Mouse (Mus musculus): ENCODE measurements around the gene Sptbn2. TPM values are rescaled to one million over a fixed set of nuclear protein-coding genes. Genes with fewer than 3 reads are reported as not detected.

Sptbn2 gene
- total and polyA plus RNA-seq, 3 experiments = 0.31 to 0.79 TPM; not detected in 1

DNA sequence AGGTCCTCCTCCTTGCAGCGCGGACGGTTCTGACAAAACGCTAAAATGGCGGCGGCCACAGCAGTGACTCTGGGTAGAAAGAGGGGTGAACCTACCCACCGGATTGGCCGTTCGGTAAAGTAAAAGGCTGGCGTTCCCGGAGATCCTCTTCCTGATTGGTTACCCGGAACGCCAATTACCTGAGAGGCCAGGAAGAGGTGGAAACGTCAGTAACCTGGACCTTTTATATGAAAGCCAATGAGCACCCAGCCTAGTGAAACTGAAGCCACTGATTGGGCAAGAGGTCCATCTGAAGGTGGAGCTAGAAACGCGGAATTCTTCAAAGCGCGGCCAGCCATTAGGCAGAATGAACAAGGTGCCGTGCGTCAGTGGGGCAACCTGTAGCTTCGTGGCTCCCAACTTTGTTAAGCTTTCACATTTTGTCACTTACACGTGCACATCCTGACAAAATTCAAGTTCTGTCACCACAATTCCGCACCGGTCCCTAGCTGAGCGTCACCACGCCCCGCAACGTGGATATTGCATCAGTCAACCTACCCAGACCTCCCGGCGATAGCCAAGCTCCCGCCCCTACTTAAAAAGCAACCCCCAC is 83.0 kb downstream of the Sptbn2 start, which contains the start of gene Rbm4 (continued):
- TF ChIP-seq ZC3H11A (IDR thresholded peaks at IDR 0.05; ENCODE audit: low read depth, low read length) (no peak), ZKSCAN1 (IDR thresholded peaks at IDR 0.05; ENCODE audit: low read depth, low read length) (no peak), TBP (IDR thresholded peaks at IDR 0.05; ENCODE audit: low read depth, low read length) (peak; percentile 91), MAX (IDR thresholded peaks at IDR 0.05; ENCODE audit: low read length) (peak; percentile 92), EP300 (IDR thresholded peaks at IDR 0.05; ENCODE audit: low read depth in 1 of 2, low read length in 2 of 2) (0 out of 4 replicates have a peak, but pooled peaks of 1 of the 2 experiments have one; percentile 19), POLR2A (IDR thresholded peaks at IDR 0.05; ENCODE audit: control insufficient read depth in 1 of 2, insufficient read depth in 1 of 2, low read depth in 1 of 2, low read length in 2 of 2, poor library complexity in 1 of 2) (peak; percentile 37 to 90; a peak in 3 of 4 replicates), MYB (IDR thresholded peaks at IDR 0.05; ENCODE audit: low read depth, low read length) (no peak), NRF1 (IDR thresholded peaks at IDR 0.05; ENCODE audit: insufficient read depth, low read depth, low read length, poor library complexity, severe bottlenecking) (no peak), ZMIZ1 (IDR thresholded peaks at IDR 0.05; ENCODE audit: low read depth, low read length) (peak; percentile 86), SIN3A (IDR thresholded peaks at IDR 0.05; ENCODE audit: low read length) (peak; percentile 68), RCOR1 (IDR thresholded peaks at IDR 0.05; ENCODE audit: low read depth, low read length) (no peak), MAFK (IDR thresholded peaks at IDR 0.05; ENCODE audit: borderline replicate concordance, low read depth, low read length) (no peak), KAT2A (conservative IDR thresholded peaks at IDR 0.05; ENCODE audit: low read depth, low read length) (peak; percentile 43), BHLHE40 (IDR thresholded peaks at IDR 0.05; ENCODE audit: borderline replicate concordance, low read depth, low read length) (no peak), POLR2AphosphoS2 (IDR thresholded peaks at IDR 0.05; ENCODE audit: low read length) (peak; percentile 95), GATA1 (IDR thresholded peaks at IDR 0.05; ENCODE audit: low read depth, low read length) (no peak), ELF1 (IDR thresholded peaks at IDR 0.05; ENCODE audit: low read depth, low read length) (peak; percentile 86), UBTF (IDR thresholded peaks at IDR 0.05; ENCODE audit: borderline replicate concordance, insufficient read depth, low read depth, low read length) (no peak), CHD1 (IDR thresholded peaks at IDR 0.05; ENCODE audit: low read depth, low read length) (no peak), CHD2 (IDR thresholded peaks at IDR 0.05; ENCODE audit: low read length) (peak; percentile 74)

DNA sequence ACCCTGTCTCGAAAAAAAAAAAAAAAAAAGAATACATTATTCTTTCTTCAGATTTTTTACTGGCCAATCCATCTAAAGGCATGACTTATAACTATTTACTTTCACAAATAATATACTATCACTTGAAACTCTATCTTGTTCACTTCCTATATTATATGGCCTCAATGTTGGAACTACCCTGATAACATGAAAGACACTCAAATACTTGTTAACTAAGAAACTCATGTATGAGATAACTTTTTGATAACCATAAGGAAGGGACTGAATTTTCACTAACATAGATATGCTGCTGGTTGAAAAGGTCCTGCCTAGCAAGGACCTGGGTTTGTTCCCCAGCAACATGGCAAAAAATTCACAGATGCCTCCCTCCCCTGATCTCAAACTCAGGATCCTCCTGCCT is 85.0 kb downstream of the Sptbn2 start:
- DNase-seq (ENCODE audit: low read depth, low spot score) = peak; percentile 49
- peaks cover 22 to 39% of the 10 kb centered on the region in 2 experiments for H3K4me1 ChIP-seq (ENCODE audit: control insufficient read depth in 1 of 2, insufficient read depth in 2 of 2, low read length in 2 of 2)
- no peak overlapping the region for H3K4me3 ChIP-seq (ENCODE audit: control insufficient read depth in 1 of 2, insufficient read depth in 1 of 2, low read depth in 2 of 2, low read length in 2 of 2)
- H3K9ac ChIP-seq (ENCODE audit: control insufficient read depth, low read depth, low read length, poor library complexity, severe bottlenecking) = no peak overlapping the region; the same call in 1 of the 2 replicates
- H3K27ac ChIP-seq (ENCODE audit: control insufficient read depth, low read depth, low read length) = peak overlapping the region; percentile 74
- H3K27me3 ChIP-seq (ENCODE audit: control insufficient read depth in 1 of 2, insufficient read depth in 2 of 2, low read length in 2 of 2) = no peaks in the 10 kb centered on the region
- peaks cover 68% of the 10 kb centered on the region for H3K79me2 ChIP-seq (ENCODE audit: control insufficient read depth, insufficient read depth, low read length, poor library complexity)
- H3K9me3 ChIP-seq (replicated peaks; ENCODE audit: insufficient read depth, low read length) = no peaks in the 10 kb centered on the region
- TF ChIP-seq EP300 (IDR thresholded peaks at IDR 0.05; ENCODE audit: low read depth in 1 of 2, low read length in 2 of 2) = peak; percentile 59 to 65; a peak in 2 of 4 replicates
- 0 out of 2 replicates have a peak, but pooled peaks have one; percentile 9 for TF ChIP-seq MAX (IDR thresholded peaks at IDR 0.05; ENCODE audit: low read length)
- TF ChIP-seq BHLHE40 (IDR thresholded peaks at IDR 0.05; ENCODE audit: borderline replicate concordance, low read depth, low read length) = no peak
- no peak for TF ChIP-seq RAD21 (IDR thresholded peaks at IDR 0.05; ENCODE audit: low read depth, low read length)
- TF ChIP-seq POLR2AphosphoS5 (IDR thresholded peaks at IDR 0.05; ENCODE audit: borderline replicate concordance, low read depth, low read length) = no peak
- no peak for TF ChIP-seq JUND (IDR thresholded peaks at IDR 0.05; ENCODE audit: low read depth, low read length)
- TF ChIP-seq TAL1 (IDR thresholded peaks at IDR 0.05; ENCODE audit: low read length) = no peak
- peak; percentile 53; the same call in 1 of the 2 replicates for TF ChIP-seq SIN3A (IDR thresholded peaks at IDR 0.05; ENCODE audit: low read length)
- TF ChIP-seq ETS1 (IDR thresholded peaks at IDR 0.05; ENCODE audit: low read depth, low read length) = 0 out of 2 replicates have a peak, but pooled peaks have one; percentile 31
- TF ChIP-seq GATA1 (IDR thresholded peaks at IDR 0.05; ENCODE audit: low read depth, low read length) = peak; percentile 77
- no peak for TF ChIP-seq NELFE (IDR thresholded peaks at IDR 0.05; ENCODE audit: low read depth, low read length)
- no peak for TF ChIP-seq USF1 (IDR thresholded peaks at IDR 0.05; ENCODE audit: low read depth, low read length)
- peak; percentile 64; the same call in 1 of the 2 replicates for TF ChIP-seq TCF12 (IDR thresholded peaks at IDR 0.05; ENCODE audit: low read depth, low read length)
- TF ChIP-seq MXI1 (IDR thresholded peaks at IDR 0.05; ENCODE audit: low read depth, low read length) = peak; percentile 43; the same call in 1 of the 2 replicates
- peaks cover 31 to 59% of the 10 kb centered on the region in 2 experiments for H3K36me3 ChIP-seq (ENCODE audit: control insufficient read depth in 1 of 2, insufficient read depth in 2 of 2, low read length in 2 of 2)
